Comparison of ENCODE assay signal across 14 mouse cellular contexts in genomic region chr9:60283546-60283945, GRCm38 (mm10).
DNase-seq lines count a peak whose midpoint lies in the region; ATAC-seq and TF ChIP-seq lines count a peak whose summit lies in the region.
"Had no signal": no experiment of that assay in that cellular context is flagged by ENCODE, and none has a peak within 500 bp of the region (broad histone marks: within the 10 kb centered on the region; RNA-seq: fewer than 3 reads in every experiment).

No protein-coding gene starts in this region.

- in situ Hi-C loops in CH12.LX (cut with MboI; ENCODE audit: low pct_ligation_motif_present, low pct_unique_long_range_greater_than_20kb, low sequenced_read_pairs), result no loop called here

- H3K4me1 ChIP-seq in intestine, postnatal 0 days (replicated peaks; ENCODE audit: control insufficient read depth, insufficient read depth, low read length), result peaks cover 12% of the 10 kb centered on the region; the same call in 1 of the 2 replicates
- H3K4me1 ChIP-seq in intestine, embryonic 16.5 days (ENCODE audit: control insufficient read depth, insufficient read depth, low read length), result peaks cover 34% of the 10 kb centered on the region
- peaks cover 18% of the 10 kb centered on the region for H3K4me1 ChIP-seq in lung, embryonic 14.5 days (ENCODE audit: insufficient read depth)
- H3K4me1 ChIP-seq in CH12.LX (ENCODE audit: control insufficient read depth in 1 of 2, insufficient read depth in 2 of 2), result peaks cover 0 to 37% of the 10 kb centered on the region in 2 experiments; a peak in 2 of 4 replicates
- no peaks in the 10 kb centered on the region for H3K4me1 ChIP-seq in thymus, adult 2 months (replicated peaks; ENCODE audit: control insufficient read depth, insufficient read depth, low read length)

- dilution Hi-C loops in CH12.LX (cut with MboI; ENCODE audit: extremely low pct_ligation_motif_present, extremely low pct_unique_long_range_greater_than_20kb, low sequenced_read_pairs), result no loop called here

- H3K36me3 ChIP-seq in intestine, postnatal 0 days (ENCODE audit: control insufficient read depth, insufficient read depth), result no peaks in the 10 kb centered on the region
- H3K36me3 ChIP-seq in intestine, embryonic 16.5 days (ENCODE audit: control insufficient read depth, insufficient read depth, low read length), result no peaks in the 10 kb centered on the region; the same call in 1 of the 2 replicates
- no peaks in the 10 kb centered on the region for H3K36me3 ChIP-seq in lung, embryonic 14.5 days (ENCODE audit: insufficient read depth)
- H3K36me3 ChIP-seq in CH12.LX (replicated peaks in 1 of 2; ENCODE audit: control insufficient read depth in 1 of 2, insufficient read depth in 1 of 2, low read length in 1 of 2), result no peaks in the 10 kb centered on the region
- H3K36me3 ChIP-seq in thymus, adult 2 months (ENCODE audit: control insufficient read depth, insufficient read depth, low read length), result no peaks in the 10 kb centered on the region
- H3K36me3 ChIP-seq: G1E; liver, embryonic 12.5 days had no signal

- no peaks in the 10 kb centered on the region for H3K79me2 ChIP-seq in CH12.LX (replicated peaks; ENCODE audit: control insufficient read depth, extremely low read depth, insufficient read depth, poor library complexity, severe bottlenecking)

- H3K9ac ChIP-seq in intestine, postnatal 0 days (ENCODE audit: low read depth, low read length), result no peak overlapping the region
- no peak overlapping the region for H3K9ac ChIP-seq in intestine, embryonic 16.5 days (ENCODE audit: low read depth, low read length)
- no peak overlapping the region for H3K9ac ChIP-seq in lung, embryonic 14.5 days
- no peak overlapping the region for H3K9ac ChIP-seq in CH12.LX (ENCODE audit: insufficient read depth, low read depth)
- H3K9ac ChIP-seq: liver, embryonic 12.5 days had no signal

- no peak overlapping the region for H3K4me2 ChIP-seq in intestine, postnatal 0 days (replicated peaks; ENCODE audit: low read depth)
- H3K4me2 ChIP-seq in intestine, embryonic 16.5 days (ENCODE audit: low read depth, low read length), result no peak overlapping the region
- no peak overlapping the region for H3K4me2 ChIP-seq in lung, embryonic 14.5 days
- H3K4me2 ChIP-seq in CH12.LX (ENCODE audit: insufficient read depth, low read depth, poor library complexity, severe bottlenecking), result no peak overlapping the region
- H3K4me2 ChIP-seq: liver, embryonic 12.5 days had no signal

- H3K27ac ChIP-seq in intestine, postnatal 0 days (ENCODE audit: low read depth, low read length), result no peak overlapping the region
- no peak overlapping the region; the same call in 1 of the 2 replicates for H3K27ac ChIP-seq in intestine, embryonic 16.5 days (ENCODE audit: low read length)
- no peak overlapping the region for H3K27ac ChIP-seq in lung, embryonic 14.5 days (ENCODE audit: low read depth)
- H3K27ac ChIP-seq in CH12.LX (ENCODE audit: insufficient read depth, low read depth), result no peak overlapping the region
- no peak overlapping the region for H3K27ac ChIP-seq in thymus, adult 2 months (ENCODE audit: control insufficient read depth, insufficient read depth, low read length)
- H3K27ac ChIP-seq: liver, embryonic 12.5 days had no signal

- peak; percentile 40 for DNase-seq in embryo, embryonic 11 days
- no peak for DNase-seq in embryo, embryonic 10 days (ENCODE audit: low spot score)
- DNase-seq in lung, embryonic 14.5 days, result peak; percentile 77
- no peak for DNase-seq in lung, postnatal 25 days (ENCODE audit: low spot score)
- no peak for DNase-seq in CH12.LX (ENCODE audit: extremely low read depth)
- DNase-seq in thymus, adult 2 months, result no peak
- DNase-seq: cerebellum, postnatal 25 days; gastrocnemius, postnatal 36 days; right cerebral cortex, postnatal 14 days had no signal

- 80% methylated on average over 3 of the region's 3 CpGs for WGBS in intestine, postnatal 0 days
- WGBS in intestine, embryonic 16.5 days, result 66% methylated on average over 3 of the region's 3 CpGs
- WGBS in lung, embryonic 14.5 days, result 52% methylated on average over 3 of the region's 3 CpGs
- WGBS in thymus, adult 2 months, result 76% methylated on average over 3 of the region's 3 CpGs

- no peak for TF ChIP-seq EP300 in CH12.LX (IDR thresholded peaks at IDR 0.05; ENCODE audit: low read length)

- H3K9me3 ChIP-seq in intestine, postnatal 0 days (ENCODE audit: control insufficient read depth), result no peaks in the 10 kb centered on the region
- H3K9me3 ChIP-seq in intestine, embryonic 16.5 days (ENCODE audit: control insufficient read depth, low read length), result no peaks in the 10 kb centered on the region; the same call in 1 of the 2 replicates
- no peaks in the 10 kb centered on the region for H3K9me3 ChIP-seq in lung, embryonic 14.5 days (ENCODE audit: low read depth, low read length)
- H3K9me3 ChIP-seq in CH12.LX (replicated peaks; ENCODE audit: low read length), result peaks cover 2% of the 10 kb centered on the region
- H3K9me3 ChIP-seq: G1E; liver, embryonic 12.5 days had no signal

- ATAC-seq in intestine, postnatal 0 days, result no peak
- no peak for ATAC-seq in intestine, embryonic 16.5 days
- ATAC-seq in lung, embryonic 14.5 days (ENCODE audit: insufficient read depth), result no peak
- ATAC-seq: forebrain, embryonic 16.5 days; liver, embryonic 12.5 days had no signal

- peak; percentile 52 for TF ChIP-seq CTCF in intestine, postnatal 0 days (IDR thresholded peaks at IDR 0.05; ENCODE audit: low read depth)
- TF ChIP-seq CTCF in lung, embryonic 14.5 days (IDR thresholded peaks at IDR 0.05; ENCODE audit: low read depth), result peak; percentile 58
- peak in 1 of 2 experiments; percentile 28; a peak in 2 of 4 replicates for TF ChIP-seq CTCF in CH12.LX (conservative IDR thresholded peaks at IDR 0.05 in 1 of 2, IDR thresholded peaks at IDR 0.05 in 1 of 2; ENCODE audit: low read depth in 2 of 2, low read length in 2 of 2)
- no peak for TF ChIP-seq CTCF in thymus, adult 2 months (IDR thresholded peaks at IDR 0.05; ENCODE audit: borderline replicate concordance, control insufficient read depth, extremely low read depth, insufficient read depth, low read length, poor library complexity)

- no peak overlapping the region for H3K4me3 ChIP-seq in intestine, postnatal 0 days (ENCODE audit: low read depth, low read length)
- no peak overlapping the region for H3K4me3 ChIP-seq in intestine, embryonic 16.5 days (ENCODE audit: low read length)
- H3K4me3 ChIP-seq in lung, embryonic 14.5 days (ENCODE audit: low read depth, low read length), result no peak overlapping the region
- no peak overlapping the region for H3K4me3 ChIP-seq in CH12.LX (replicated peaks in 1 of 3; ENCODE audit: low read depth in 2 of 3, low read length in 2 of 3, poor library complexity in 1 of 3)
- H3K4me3 ChIP-seq in thymus, adult 2 months (ENCODE audit: control insufficient read depth, insufficient read depth, low read length), result no peak overlapping the region
- H3K4me3 ChIP-seq: liver, embryonic 12.5 days had no signal

- no peaks in the 10 kb centered on the region for H3K27me3 ChIP-seq in intestine, postnatal 0 days (replicated peaks; ENCODE audit: control insufficient read depth, insufficient read depth, low read length)
- no peaks in the 10 kb centered on the region for H3K27me3 ChIP-seq in intestine, embryonic 16.5 days (replicated peaks; ENCODE audit: control insufficient read depth, insufficient read depth, low read length)
- no peaks in the 10 kb centered on the region for H3K27me3 ChIP-seq in lung, embryonic 14.5 days (ENCODE audit: insufficient read depth, low read length)
- H3K27me3 ChIP-seq in CH12.LX (replicated peaks), result no peaks in the 10 kb centered on the region
- H3K27me3 ChIP-seq in thymus, adult 2 months (ENCODE audit: control insufficient read depth, insufficient read depth, low read length), result no peaks in the 10 kb centered on the region

- TF ChIP-seq RAD21 in CH12.LX (IDR thresholded peaks at IDR 0.05; ENCODE audit: low read depth, low read length), result no peak; the same call in 1 of the 2 replicates

- TF ChIP-seq POLR2A in CH12.LX (IDR thresholded peaks at IDR 0.05; ENCODE audit: low read depth, low read length), result no peak
- no peak for TF ChIP-seq POLR2A in thymus, adult 2 months (IDR thresholded peaks at IDR 0.05; ENCODE audit: control insufficient read depth, extremely low read depth, insufficient read depth, low read length, poor library complexity)

TF ChIP-seq in CH12.LX, 34 proteins besides CTCF, POLR2A, EP300 and RAD21:
- TF ChIP-seq MEF2A (IDR thresholded peaks at IDR 0.05; ENCODE audit: borderline replicate concordance, low read depth, low read length) (no peak), SMC3 (IDR thresholded peaks at IDR 0.05; ENCODE audit: low read depth, low read length) (0 out of 2 replicates have a peak, but pooled peaks have one; percentile 6)
TF ChIP-seq in CH12.LX: peak in this region for 1.

Comparison
In these comparisons a context has a peak if more than half of its experiments do, and no peak if none do; other contexts are left out.
1. DNase-seq: peak in embryo, embryonic 11 days (single experiment) and lung, embryonic 14.5 days (single experiment); none in embryo, embryonic 10 days (single experiment), lung, postnatal 25 days (single experiment), CH12.LX (single experiment) and thymus, adult 2 months (single experiment).